Comparison of ENCODE assay signal across 8 mouse cellular contexts in the genomic region with DNA sequence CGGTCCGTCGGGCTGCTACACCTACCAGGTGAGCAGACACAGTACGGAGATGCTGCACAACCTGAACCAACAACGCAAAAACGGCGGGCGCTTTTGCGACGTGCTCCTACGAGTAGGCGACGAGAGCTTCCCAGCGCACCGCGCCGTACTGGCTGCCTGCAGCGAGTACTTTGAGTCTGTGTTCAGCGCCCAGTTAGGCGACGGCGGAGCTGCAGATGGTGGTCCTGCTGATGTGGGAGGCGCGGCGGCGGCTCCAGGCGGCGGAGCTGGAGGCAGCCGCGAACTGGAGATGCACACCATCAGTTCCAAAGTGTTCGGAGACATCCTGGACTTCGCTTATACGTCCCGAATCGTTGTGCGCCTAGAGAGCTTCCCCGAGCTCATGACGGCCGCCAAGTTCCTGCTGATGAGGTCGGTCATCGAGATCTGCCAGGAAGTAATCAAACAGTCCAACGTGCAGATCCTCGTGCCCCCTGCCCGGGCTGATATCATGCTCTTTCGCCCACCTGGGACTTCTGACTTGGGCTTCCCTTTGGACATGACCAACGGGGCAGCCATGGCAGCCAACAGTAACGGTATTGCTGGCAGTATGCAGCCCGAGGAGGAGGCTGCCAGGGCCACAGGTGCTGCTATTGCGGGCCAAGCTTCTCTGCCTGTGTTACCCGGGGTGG. TPM values are rescaled to one million over a fixed set of nuclear protein-coding genes. Genes with fewer than 3 reads are reported as not detected.
DNase-seq lines count a peak whose midpoint lies in the region; ATAC-seq and TF ChIP-seq lines count a peak whose summit lies in the region.

No protein-coding gene starts in this region.

- no peak for ATAC-seq in limb, embryonic 11.5 days (ENCODE audit: insufficient number of reproducible peaks, low FRiP score, low TSS enrichment, low read depth)
- no peak for ATAC-seq in midbrain, embryonic 14.5 days (ENCODE audit: low FRiP score, low TSS enrichment)

- no peaks in the 10 kb centered on the region for H3K9me3 ChIP-seq in limb, embryonic 11.5 days (ENCODE audit: control insufficient read depth, low read length)
- H3K9me3 ChIP-seq in midbrain, embryonic 14.5 days (ENCODE audit: control insufficient read depth, low read length) = no peaks in the 10 kb centered on the region

- no peak for TF ChIP-seq POLR2A in heart, adult 2 months (IDR thresholded peaks at IDR 0.05; ENCODE audit: insufficient read depth, low read depth, low read length)

- peak overlapping the region; percentile 100 for H3K4me2 ChIP-seq in limb, embryonic 11.5 days (ENCODE audit: low read depth, severe bottlenecking)
- peak overlapping the region; percentile 100 for H3K4me2 ChIP-seq in midbrain, embryonic 14.5 days (ENCODE audit: low read length)

- no peaks in the 10 kb centered on the region; the same call in 1 of the 2 replicates for H3K36me3 ChIP-seq in heart, adult 2 months (ENCODE audit: control insufficient read depth, insufficient read depth, low read length)
- peaks cover 24% of the 10 kb centered on the region for H3K36me3 ChIP-seq in limb, embryonic 11.5 days (ENCODE audit: control insufficient read depth, insufficient read depth, low read length)
- H3K36me3 ChIP-seq in midbrain, embryonic 14.5 days (ENCODE audit: control insufficient read depth, insufficient read depth, low read length) = peaks cover 30% of the 10 kb centered on the region

- H3K79me2 ChIP-seq in heart, adult 2 months (replicated peaks; ENCODE audit: control insufficient read depth, insufficient read depth, low read length) = 0 out of 2 replicates have a peak, but pooled peaks cover 2% of the 10 kb centered on the region

- H3K9ac ChIP-seq in heart, adult 2 months (ENCODE audit: low read depth, low read length) = peak overlapping the region; percentile 82
- peak overlapping the region; percentile 100 for H3K9ac ChIP-seq in limb, embryonic 11.5 days (ENCODE audit: low read length)
- H3K9ac ChIP-seq in midbrain, embryonic 14.5 days (replicated peaks; ENCODE audit: low read length) = peak overlapping the region; percentile 95

- peak; percentile 60 to 69 for DNase-seq in heart, adult 2 months
- no peak for DNase-seq in heart, adult 11 months
- DNase-seq in cerebellum, postnatal 14 days = peak; percentile 65 to 79
- DNase-seq in gastrocnemius, adult 8-10 months (ENCODE audit: low spot score in 2 of 2) = peak; percentile 14 to 26
- DNase-seq in kidney, adult 11 months = peak; percentile 39
- peak; percentile 60 for DNase-seq in limb, embryonic 11.5 days (ENCODE audit: low spot score)
- DNase-seq in midbrain, embryonic 14.5 days = peak; percentile 76
- DNase-seq in spleen, postnatal 36 days (ENCODE audit: low spot score in 2 of 2) = peak; percentile 32 to 51

- WGBS in heart, adult 2 months = 1% methylated on average over 50 of the region's 50 CpGs
- WGBS in limb, embryonic 11.5 days = under 1% methylated on average over 50 of the region's 50 CpGs
- under 1% methylated on average over 50 of the region's 50 CpGs for WGBS in midbrain, embryonic 14.5 days

- no peak for TF ChIP-seq EP300 in heart, adult 2 months (IDR thresholded peaks at IDR 0.05; ENCODE audit: insufficient read depth, low read depth, low read length)

- intact Hi-C loops in heart, adult 2 months (cut with DNase I) = loop anchor here (2.0 to 5.0 kb wide), 3 partner anchors 40 to 117 kb away; a partner anchor contains a TSS

- H3K4me3 ChIP-seq in heart, adult 2 months = peak overlapping the region; percentile 100
- H3K4me3 ChIP-seq in limb, embryonic 11.5 days (ENCODE audit: low read depth, low read length) = peak overlapping the region; percentile 91
- H3K4me3 ChIP-seq in midbrain, embryonic 14.5 days (replicated peaks; ENCODE audit: low read depth, low read length) = peak overlapping the region; percentile 88

- TF ChIP-seq CTCF in heart, adult 2 months (IDR thresholded peaks at IDR 0.05) = no peak

- H3K4me1 ChIP-seq in heart, adult 2 months (ENCODE audit: control insufficient read depth, insufficient read depth, low read length) = peaks cover 9% of the 10 kb centered on the region
- H3K4me1 ChIP-seq in limb, embryonic 11.5 days (ENCODE audit: control insufficient read depth, insufficient read depth, low read length) = peaks cover 15% of the 10 kb centered on the region
- peaks cover 39% of the 10 kb centered on the region for H3K4me1 ChIP-seq in midbrain, embryonic 14.5 days (ENCODE audit: control insufficient read depth, insufficient read depth, low read length)

- peak overlapping the region; percentile 98 for H3K27ac ChIP-seq in heart, adult 2 months
- H3K27ac ChIP-seq in limb, embryonic 11.5 days (replicated peaks; ENCODE audit: low read depth, low read length) = peak overlapping the region; percentile 99; the same call in 1 of the 2 replicates
- H3K27ac ChIP-seq in midbrain, embryonic 14.5 days (replicated peaks; ENCODE audit: low read depth, low read length) = peak overlapping the region; percentile 100

- H3K27me3 ChIP-seq in heart, adult 2 months (ENCODE audit: control insufficient read depth, insufficient read depth, low read length) = no peaks in the 10 kb centered on the region
- no peaks in the 10 kb centered on the region for H3K27me3 ChIP-seq in limb, embryonic 11.5 days (ENCODE audit: control insufficient read depth, insufficient read depth, low read length)
- H3K27me3 ChIP-seq in midbrain, embryonic 14.5 days (ENCODE audit: control insufficient read depth, insufficient read depth, low read length) = no peaks in the 10 kb centered on the region

RNA-seq across cellular contexts. Expression of a gene that starts 2.1 kb away (rescaled TPM):
- 10 to 100 TPM; 19.4 to 30.8 TPM for total RNA-seq in heart, adult 2 months (2021)
- polyA plus RNA-seq in heart, adult 2 months (2012; rRNA removed) = 16.3 and 19.9 TPM in 2 replicates
- 10 to 100 TPM; 13.0 to 22.3 (median 19.2) TPM for total RNA-seq in gastrocnemius, adult 8-10 months (2022)
- polyA plus RNA-seq in limb, embryonic 11.5 days (2014; fragmentation: Nextera tagmentation; extraction: Ambion mirVana) = 64.6 and 72.3 TPM in 2 replicates
- 61.9 and 78.7 TPM in 2 replicates for polyA plus RNA-seq in midbrain, embryonic 14.5 days (2014; fragmentation: Nextera tagmentation; extraction: Ambion mirVana)

RNA-seq across cellular contexts. Expression of a gene that starts 24.6 kb away (rescaled TPM):
- 10 to 100 TPM; 59.0 to 61.7 TPM for total RNA-seq in heart, adult 2 months (2021)
- 19.9 and 38.5 TPM in 2 replicates for polyA plus RNA-seq in heart, adult 2 months (2012; rRNA removed)
- total RNA-seq in gastrocnemius, adult 8-10 months (2022) = 10 to 100 TPM; 42.1 to 48.9 (median 44.3) TPM
- polyA plus RNA-seq in limb, embryonic 11.5 days (2014; fragmentation: Nextera tagmentation; extraction: Ambion mirVana) = 245 and 249 TPM in 2 replicates
- 214 and 242 TPM in 2 replicates for polyA plus RNA-seq in midbrain, embryonic 14.5 days (2014; fragmentation: Nextera tagmentation; extraction: Ambion mirVana)

RNA-seq across cellular contexts. Expression of a gene that starts 39.4 kb away (rescaled TPM):
- total RNA-seq in heart, adult 2 months (2021) = 10 to 100 TPM; 29.4 to 36.4 TPM
- 29.5 and 36.2 TPM in 2 replicates for polyA plus RNA-seq in heart, adult 2 months (2012; rRNA removed)
- total RNA-seq in gastrocnemius, adult 8-10 months (2022) = 10 to 100 TPM; 28.3 to 39.0 (median 36.6) TPM
- 10.2 and 11.5 TPM in 2 replicates for polyA plus RNA-seq in limb, embryonic 11.5 days (2014; fragmentation: Nextera tagmentation; extraction: Ambion mirVana)
- polyA plus RNA-seq in midbrain, embryonic 14.5 days (2014; fragmentation: Nextera tagmentation; extraction: Ambion mirVana) = 20.2 and 21.2 TPM in 2 replicates
